Mouse (Mus musculus): ENCODE results near the gene Lhfp.

GRCm38 (mm10) chr3:53100210-53100609, 58.9 kb downstream of the Lhfp start:
- TF ChIP-seq CTCF (IDR thresholded peaks at IDR 0.05; ENCODE audit: low read depth, low read length) (no peak), POLR2A (IDR thresholded peaks at IDR 0.05; ENCODE audit: insufficient read depth, low read length) (no peak)

Data from ES-Bruce4 (cell line).